In the genomic region with DNA sequence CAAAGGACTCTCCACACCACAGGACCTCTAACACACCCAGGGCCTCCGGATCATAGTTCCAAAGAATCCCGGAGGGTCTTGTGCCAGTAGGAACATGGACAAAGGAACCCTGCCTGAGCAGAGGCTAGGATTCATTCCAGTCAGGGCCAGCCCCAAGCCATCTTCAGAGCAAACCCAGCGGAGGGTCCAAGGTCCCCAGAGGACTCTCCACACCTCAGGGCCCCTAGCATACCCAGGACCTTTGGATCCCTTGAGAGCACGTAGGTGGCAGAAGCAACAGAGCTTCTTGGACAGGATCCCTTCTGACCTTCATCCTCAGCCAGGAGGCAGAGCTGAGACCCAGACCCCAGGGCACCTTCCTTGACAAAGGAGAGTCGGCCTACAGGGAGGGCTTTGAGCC, we compare ENCODE assay signal across 25 mouse cellular contexts.
"Had no signal": no experiment of that assay in that cellular context is flagged by ENCODE, and none has a peak within 500 bp of the region (broad histone marks: within the 10 kb centered on the region; RNA-seq: fewer than 3 reads in every experiment).

No protein-coding gene starts in this region.

- DNase-seq: gastrocnemius, adult 2 months; gastrocnemius, postnatal 10 days; gastrocnemius, postnatal 25 days; heart, adult 2 months; heart, postnatal 10 days; heart, postnatal 4 days; kidney, adult 11 months; kidney, adult 8-10 months; kidney, postnatal 10 days; kidney, postnatal 25 days; kidney, postnatal 4 days; liver; liver, embryonic 13.5 days; liver, postnatal 0 days had no signal

- H3K4me1 ChIP-seq: hindbrain, embryonic 12.5 days; limb, embryonic 10.5 days; limb, embryonic 12.5 days; liver, embryonic 13.5 days; liver, embryonic 15.5 days had no signal

- H3K9me3 ChIP-seq: heart, embryonic 12.5 days; hindbrain, embryonic 12.5 days; limb, embryonic 10.5 days; limb, embryonic 12.5 days; liver, embryonic 13.5 days; liver, embryonic 15.5 days had no signal

- H3K4me3 ChIP-seq: gastrocnemius, adult 2 months; heart, adult 2 months; heart, embryonic 12.5 days; hindbrain, embryonic 12.5 days; layer of hippocampus, adult 2 months; left cerebral cortex, adult 2 months; limb, embryonic 10.5 days; limb, embryonic 12.5 days; liver, embryonic 13.5 days; liver, embryonic 15.5 days had no signal

- H3K27ac ChIP-seq: gastrocnemius, adult 2 months; heart, adult 2 months; hindbrain, embryonic 12.5 days; hindbrain, embryonic 14.5 days; layer of hippocampus, adult 2 months; left cerebral cortex, adult 2 months; limb, embryonic 10.5 days; limb, embryonic 12.5 days; liver, embryonic 13.5 days; liver, embryonic 15.5 days had no signal

- ATAC-seq: hindbrain, embryonic 16.5 days; inflammation-experienced regulatory T-cells, adult 6 months; liver, postnatal 0 days had no signal

- H3K36me3 ChIP-seq: hindbrain, embryonic 12.5 days; liver, embryonic 13.5 days; liver, embryonic 15.5 days had no signal

- H3K4me2 ChIP-seq: heart, embryonic 12.5 days; hindbrain, embryonic 12.5 days; hindbrain, embryonic 14.5 days; limb, embryonic 12.5 days; liver, embryonic 11.5 days; liver, embryonic 13.5 days; liver, embryonic 15.5 days had no signal

- H3K9ac ChIP-seq: heart, embryonic 12.5 days; hindbrain, embryonic 12.5 days; hindbrain, embryonic 14.5 days; limb, embryonic 12.5 days; liver, embryonic 13.5 days; liver, embryonic 15.5 days; liver, postnatal 0 days had no signal

- H3K27me3 ChIP-seq: heart, embryonic 12.5 days; hindbrain, embryonic 12.5 days; limb, embryonic 12.5 days; liver, embryonic 13.5 days; liver, embryonic 15.5 days had no signal
